Mouse (Mus musculus) G1E (cell line): ENCODE data around the gene Rnf217. TPM values are rescaled to one million over a fixed set of nuclear protein-coding genes. Genes with fewer than 3 reads are reported as not detected.

ENCODE experiments used
- ATAC-seq: 2 replicates; pipeline ENCODE4 v1.8.0; 2016; ENCODE audit warnings: mild to moderate bottlenecking; ENCODE audit not compliant: insufficient number of reproducible peaks, poor library complexity, low FRiP score, severe bottlenecking; ENCODE audit errors: extremely low read depth
- DNase-seq: peaks from one replicate; pipeline ENCODE4 v3.0.0; 2012; ENCODE audit warnings: low spot score
- H3K27me3 ChIP-seq: 2 replicates; pipeline ENCODE4 v1.6.1; 2012; ENCODE audit warnings: mild to moderate bottlenecking, low read length, inconsistent platforms; ENCODE audit not compliant: insufficient read depth
- H3K36me3 ChIP-seq: replicated peaks from 2 replicates; pipeline ENCODE3; 2012; ENCODE audit warnings: mild to moderate bottlenecking, inconsistent platforms
- H3K4me1 ChIP-seq: 2 replicates; pipeline ENCODE4 v1.6.1; 2012; ENCODE audit warnings: low read depth, low read length, inconsistent platforms, mixed read lengths; ENCODE audit not compliant: insufficient read depth
- H3K4me3 ChIP-seq: 2 replicates; pipeline ENCODE4 v1.5.1; 2012; ENCODE audit warnings: low read depth, mild to moderate bottlenecking, inconsistent platforms, low read length, moderate library complexity, mixed read lengths
- H3K9me3 ChIP-seq: replicated peaks from 2 replicates; pipeline ENCODE4 v1.6.1; 2012; ENCODE audit warnings: inconsistent platforms
- CTCF ChIP-seq: IDR thresholded peaks from 2 replicates; pipeline ENCODE4 v1.5.1; 2012; ENCODE audit warnings: low read depth, low read length, inconsistent platforms, mixed read lengths
- GATA1 ChIP-seq: IDR thresholded peaks from 2 replicates; pipeline ENCODE4 v1.6.1; 2012; ENCODE audit warnings: borderline replicate concordance, low read length, inconsistent platforms, mixed read lengths
- GATA2 ChIP-seq: IDR thresholded peaks from 2 replicates; pipeline ENCODE4 v1.6.1; 2012; ENCODE audit warnings: low read depth, low read length, inconsistent platforms, borderline replicate concordance
- POLR2AphosphoS5 ChIP-seq: IDR thresholded peaks from 2 replicates; pipeline ENCODE4 v1.6.1; 2012; ENCODE audit warnings: low read depth, low read length, inconsistent platforms; ENCODE audit not compliant: insufficient replicate concordance
- TAL1 ChIP-seq: conservative IDR thresholded peaks from 2 replicates; pipeline ENCODE4 v1.6.1; 2012; ENCODE audit warnings: low read depth, low read length, inconsistent platforms, mixed read lengths
- polyA plus RNA-seq: library from polyadenylated mRNA; stranded (reverse); fragments of >175 nt; gene quantifications from 2 replicates; pipeline ENCODE4 v1.2.3, GENCODE M21; 2012
- total RNA-seq, 2 experiments: library from RNA; stranded (forward) in 1 of 2; stranded (reverse) in 1 of 2; fragments of 200-1000 nt in 1 of 2; fragments of >200 nt in 1 of 2; fragmentation: Nextera tagmentation in 1 of 2; gene quantifications; 2 replicates each; pipeline ENCODE4 v1.2.3; 2014 to 2017

Rnf217 gene
- total and polyA plus RNA-seq, 3 experiments = 0.05 TPM; not detected in 2

DNA sequence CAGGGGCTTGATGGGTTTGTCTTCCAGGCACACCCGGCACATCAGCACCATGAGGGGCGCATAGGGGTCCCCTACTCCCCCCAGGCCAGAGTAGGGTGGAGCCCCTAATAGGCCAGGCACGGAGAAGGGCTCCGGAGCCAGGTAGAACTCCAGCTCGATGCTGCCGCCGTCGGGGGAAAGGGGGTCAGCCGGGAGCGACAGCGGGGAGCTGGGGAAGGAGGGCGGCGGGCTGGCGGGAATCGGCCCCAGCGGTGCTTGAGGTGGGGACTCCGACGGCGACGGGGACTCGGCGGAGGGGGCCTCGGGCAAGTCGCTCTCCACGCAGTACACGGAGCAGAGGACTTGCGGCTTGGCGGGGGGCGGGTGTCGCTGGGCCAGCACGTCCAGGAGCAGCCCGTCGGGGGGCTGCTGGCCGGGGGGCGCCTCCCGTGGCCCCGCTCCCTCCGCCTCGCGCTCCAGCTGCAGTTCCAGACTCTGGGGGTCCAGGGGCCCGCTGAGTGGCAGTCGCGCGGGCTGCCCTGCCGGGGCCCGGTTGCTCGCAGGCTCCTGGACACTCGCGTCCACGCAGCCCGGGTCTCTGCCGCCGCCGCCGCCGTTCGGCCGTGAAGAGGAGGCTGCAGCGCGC lies 431 bp downstream of the Rnf217 start:
- Histone ChIP-seq H3K4me1 (no peaks in the 10 kb centered on the region), H3K4me3 (no peak overlapping the region), H3K9me3 (peaks cover 16% of the 10 kb centered on the region), H3K27me3 (no peaks in the 10 kb centered on the region), H3K36me3 (no peaks in the 10 kb centered on the region)
- no peak for DNase-seq
- ATAC-seq = no peak
- TF ChIP-seq TAL1 = no peak
- TF ChIP-seq CTCF = no peak
- TF ChIP-seq GATA1 = no peak
- no peak for TF ChIP-seq GATA2
- TF ChIP-seq POLR2AphosphoS5 = no peak

DNA sequence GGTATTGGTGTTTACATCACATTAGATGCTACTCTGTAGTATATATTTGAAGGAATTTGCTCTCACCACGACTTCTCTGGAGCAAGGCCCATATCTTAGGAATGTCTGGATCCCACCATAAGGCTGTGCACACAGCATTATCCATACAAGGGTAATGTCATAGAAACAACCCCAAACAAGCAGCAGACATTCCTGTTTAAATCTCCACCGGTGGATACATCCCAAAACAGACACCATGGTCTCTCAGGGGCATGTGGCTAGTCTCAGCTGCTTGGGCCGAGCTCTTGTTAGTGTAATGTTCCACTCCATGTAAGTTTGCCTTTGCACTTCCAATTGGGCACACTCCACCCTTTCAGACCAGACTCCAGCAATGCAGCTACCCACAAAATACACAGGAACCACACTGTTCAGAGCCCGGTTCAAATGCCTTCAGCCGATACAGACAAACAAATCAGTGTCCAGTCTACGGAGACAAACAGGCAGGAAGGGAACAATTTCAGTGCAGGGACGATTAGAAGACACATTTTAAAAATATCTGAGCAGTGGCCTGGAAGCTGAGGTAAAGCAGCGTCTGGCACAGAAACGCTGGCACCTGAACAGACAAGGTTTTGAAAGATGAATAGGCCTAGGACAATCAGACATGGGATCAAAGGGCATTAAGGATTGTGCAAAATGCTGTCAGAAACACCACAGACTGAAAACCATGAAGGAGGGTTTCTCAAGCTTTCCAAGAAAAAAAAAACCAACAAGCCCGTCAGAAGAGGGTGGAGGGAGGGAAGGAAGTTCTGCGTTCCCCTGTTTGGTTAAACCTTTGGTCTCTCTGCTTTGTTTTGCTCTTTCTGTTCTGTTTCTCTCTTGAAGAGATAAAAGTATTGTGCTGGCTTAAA lies 1.8 kb downstream of the Rnf217 start:
- peaks cover 16% of the 10 kb centered on the region for H3K9me3 ChIP-seq

DNA sequence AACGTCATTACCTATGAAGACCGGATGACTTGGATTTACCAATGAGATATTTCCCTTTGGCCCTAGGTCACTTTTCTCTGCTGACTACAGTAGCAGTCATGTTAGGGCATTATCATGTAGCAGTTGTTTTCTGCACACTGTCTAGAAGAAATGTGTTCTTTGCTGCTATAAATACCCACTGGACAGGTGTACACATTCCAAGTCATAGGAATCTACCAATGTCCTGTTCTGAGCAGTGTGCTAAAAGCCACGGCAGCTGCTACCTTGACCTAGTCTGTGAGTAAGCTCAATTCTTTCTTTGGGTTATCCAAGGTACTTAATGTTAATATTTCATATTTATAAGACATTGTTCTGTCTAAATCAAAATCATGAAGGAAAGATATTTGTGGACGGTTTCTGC lies 5.1 kb downstream of the Rnf217 start:
- TF ChIP-seq CTCF = no peak
- TF ChIP-seq GATA2 = no peak
- TF ChIP-seq GATA1 = no peak
- TF ChIP-seq POLR2AphosphoS5 = no peak
- TF ChIP-seq TAL1 = no peak
- no peaks in the 10 kb centered on the region for H3K4me1 ChIP-seq
- DNase-seq (no peak), ATAC-seq (no peak)
- H3K9me3 ChIP-seq = peaks cover 8% of the 10 kb centered on the region
- no peaks in the 10 kb centered on the region for H3K27me3 ChIP-seq
- no peak overlapping the region for H3K4me3 ChIP-seq
- no peaks in the 10 kb centered on the region for H3K36me3 ChIP-seq

More for the DNA sequence above, 1.8 kb downstream of the Rnf217 start:
- no peak for DNase-seq
- Histone ChIP-seq H3K4me3 (no peak overlapping the region), H3K36me3 (no peaks in the 10 kb centered on the region), H3K4me1 (no peaks in the 10 kb centered on the region), H3K27me3 (no peaks in the 10 kb centered on the region)
- TF ChIP-seq GATA2 (no peak), TAL1 (no peak), GATA1 (no peak), CTCF (no peak), POLR2AphosphoS5 (no peak)
- no peak for ATAC-seq

DNA sequence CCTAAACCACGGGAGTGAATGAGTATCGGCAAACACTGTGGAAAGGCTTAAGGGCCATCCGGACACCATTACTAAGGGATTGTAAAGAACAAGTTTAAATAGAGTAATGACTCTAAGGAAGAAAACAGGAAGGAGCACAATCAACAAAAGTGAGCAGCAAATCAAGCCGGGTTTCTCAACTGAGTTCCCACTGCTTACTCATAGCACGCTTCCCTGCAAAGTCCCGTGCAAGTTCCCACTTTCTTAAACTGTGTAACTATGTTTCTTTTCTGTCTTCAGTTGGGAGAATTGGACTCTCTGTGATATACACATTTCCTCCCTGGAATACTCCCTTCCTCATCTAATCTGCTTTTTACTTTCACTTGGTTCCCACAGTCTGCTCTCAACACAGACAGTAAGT lies 8.9 kb downstream of the Rnf217 start:
- Histone ChIP-seq H3K36me3 (no peaks in the 10 kb centered on the region), H3K9me3 (no peaks in the 10 kb centered on the region), H3K27me3 (0 out of 2 replicates have a peak, but pooled peaks cover 2% of the 10 kb centered on the region), H3K4me1 (no peaks in the 10 kb centered on the region), H3K4me3 (no peak overlapping the region)
- TF ChIP-seq POLR2AphosphoS5 (no peak), GATA1 (no peak), CTCF (no peak), GATA2 (no peak), TAL1 (no peak)
- ATAC-seq (no peak), DNase-seq (no peak)

DNA sequence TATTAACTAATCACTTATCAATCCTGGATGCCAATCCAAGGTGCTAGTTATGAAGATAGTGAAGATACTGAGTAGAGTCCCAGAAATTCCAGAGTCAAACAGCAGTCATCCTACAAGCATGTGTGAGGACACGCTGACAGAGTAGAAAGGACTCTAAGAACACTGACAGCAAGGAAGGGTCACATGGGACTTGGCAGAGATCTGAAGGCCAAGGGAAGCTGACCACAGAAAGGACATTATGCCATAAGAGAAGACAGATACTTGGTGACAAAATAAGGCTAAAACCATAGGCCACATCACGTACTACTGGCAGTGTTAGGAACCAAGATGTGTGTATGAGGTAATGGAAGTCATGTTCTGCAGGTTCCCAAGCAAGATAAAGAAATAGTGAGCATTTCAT lies 11.1 kb downstream of the Rnf217 start:
- Histone ChIP-seq H3K27me3 (0 out of 2 replicates have a peak, but pooled peaks cover 2% of the 10 kb centered on the region), H3K4me1 (no peaks in the 10 kb centered on the region), H3K36me3 (no peaks in the 10 kb centered on the region), H3K9me3 (no peaks in the 10 kb centered on the region), H3K4me3 (no peak overlapping the region)
- ATAC-seq = no peak
- no peak for DNase-seq
- TF ChIP-seq GATA2 = no peak
- TF ChIP-seq POLR2AphosphoS5 = no peak
- TF ChIP-seq GATA1 = no peak
- no peak for TF ChIP-seq CTCF
- no peak for TF ChIP-seq TAL1

DNA sequence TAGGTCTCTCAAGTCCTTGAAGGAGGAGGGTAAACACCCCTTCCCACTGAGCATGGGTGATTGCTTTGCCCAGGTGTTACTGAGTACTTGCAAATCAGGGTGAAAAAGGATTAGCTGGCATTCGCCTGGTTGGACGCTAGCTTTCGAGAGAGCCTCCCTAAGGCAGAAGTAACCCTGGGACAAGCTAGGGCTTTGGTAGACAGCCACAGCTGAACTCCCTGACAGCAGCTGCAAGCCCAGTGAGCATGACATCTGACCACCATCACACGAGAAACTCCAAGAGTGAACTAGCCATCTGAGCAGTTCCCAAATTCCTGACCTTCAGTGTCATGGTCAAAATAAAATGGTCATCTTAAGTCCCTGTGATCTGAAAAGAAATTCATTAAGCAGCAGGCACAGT lies 12.2 kb downstream of the Rnf217 start:
- Histone ChIP-seq H3K9me3 (no peaks in the 10 kb centered on the region), H3K4me1 (no peaks in the 10 kb centered on the region), H3K27me3 (0 out of 2 replicates have a peak, but pooled peaks cover 2% of the 10 kb centered on the region), H3K36me3 (no peaks in the 10 kb centered on the region), H3K4me3 (no peak overlapping the region)
- no peak for TF ChIP-seq TAL1
- TF ChIP-seq CTCF = no peak
- TF ChIP-seq GATA2 = no peak
- no peak for TF ChIP-seq POLR2AphosphoS5
- TF ChIP-seq GATA1 = no peak
- no peak for ATAC-seq
- no peak for DNase-seq
